Mouse (Mus musculus) spleen, postnatal 10 days (tissue): ENCODE measurements around the gene Dus2.
"Not testable (repeated sequence)": the region's sequence is repeated elsewhere in the genome, so short reads cannot be mapped to it uniquely, and the experiment has no call there.

Source experiments
- DNase-seq, 2 experiments: peaks; one replicate each; pipeline ENCODE4 v3.0.0; 2021 to 2022; ENCODE audit warnings: low spot score in 2 of 2

The Dus2 gene

DNA sequence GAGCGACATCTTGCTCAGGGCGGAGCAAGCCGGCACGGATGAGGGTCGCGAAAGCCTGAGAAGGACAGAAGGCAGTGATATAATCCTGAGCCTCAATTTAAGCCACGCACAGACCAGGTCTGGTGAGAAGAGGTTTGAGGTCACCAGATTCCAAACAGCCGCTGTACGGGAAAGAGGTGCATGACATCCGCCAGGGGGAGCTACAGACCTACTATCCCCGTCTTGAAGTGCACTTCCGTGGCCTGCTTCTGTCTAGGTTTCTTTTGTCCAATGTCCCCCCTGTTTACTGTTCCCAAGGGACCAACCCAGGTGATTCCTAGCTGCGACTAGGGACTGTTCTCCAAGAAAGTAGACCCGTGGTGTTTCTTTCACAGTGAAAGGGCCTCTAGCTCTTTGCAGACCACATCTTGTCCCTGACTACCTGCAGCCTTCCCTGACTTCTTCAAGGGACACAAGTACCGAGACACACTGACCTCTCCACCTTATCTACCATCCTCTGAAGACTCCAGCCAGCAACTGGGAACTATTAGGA lies at the start of gene Dus2:
Gene Dus2 (plus strand): TSS at position 482 of the 532 bp plus-strand sequence.
- peak; percentile 79 to 93 for DNase-seq

DNA sequence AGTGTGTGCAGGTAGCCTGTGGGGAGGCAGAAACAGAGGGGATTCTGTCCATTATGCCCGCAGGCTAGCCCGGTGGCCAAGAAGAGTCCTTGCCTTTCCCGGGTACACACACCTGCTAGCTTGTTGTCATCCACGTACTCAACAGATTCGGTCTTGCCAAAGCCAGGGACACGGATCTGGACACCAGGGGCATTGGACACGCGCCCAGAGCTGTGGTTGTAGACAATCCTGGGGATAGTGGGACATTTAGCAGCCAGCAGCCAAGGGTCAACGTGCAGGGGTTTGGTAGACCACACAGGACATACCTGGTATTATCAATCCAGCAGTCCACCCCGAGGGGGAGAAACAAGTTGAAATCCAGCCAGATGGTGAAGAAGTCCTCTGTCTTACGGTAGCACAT lies 49.1 kb upstream of the Dus2 start:
- no peak for DNase-seq

DNA sequence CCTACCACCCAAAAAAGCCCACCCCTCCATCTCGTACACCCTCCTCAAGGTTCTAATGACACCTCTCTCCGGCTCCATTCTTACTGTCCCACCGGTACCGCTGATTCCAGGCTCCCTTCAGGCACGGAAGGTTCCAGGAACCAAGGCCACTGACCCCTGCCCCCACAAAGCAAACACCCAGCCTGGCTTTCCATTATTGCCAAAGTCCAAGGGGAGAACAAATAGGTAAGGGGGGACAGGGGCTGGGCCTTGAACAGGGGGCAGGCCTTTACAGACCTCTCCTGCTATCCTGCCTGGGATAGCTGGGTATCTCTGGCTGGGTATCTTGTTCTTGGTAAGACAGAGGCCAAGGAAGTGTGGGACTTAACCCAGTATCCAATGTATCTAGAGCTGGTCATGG lies 48.6 kb upstream of the Dus2 start:
- no peak for DNase-seq

DNA sequence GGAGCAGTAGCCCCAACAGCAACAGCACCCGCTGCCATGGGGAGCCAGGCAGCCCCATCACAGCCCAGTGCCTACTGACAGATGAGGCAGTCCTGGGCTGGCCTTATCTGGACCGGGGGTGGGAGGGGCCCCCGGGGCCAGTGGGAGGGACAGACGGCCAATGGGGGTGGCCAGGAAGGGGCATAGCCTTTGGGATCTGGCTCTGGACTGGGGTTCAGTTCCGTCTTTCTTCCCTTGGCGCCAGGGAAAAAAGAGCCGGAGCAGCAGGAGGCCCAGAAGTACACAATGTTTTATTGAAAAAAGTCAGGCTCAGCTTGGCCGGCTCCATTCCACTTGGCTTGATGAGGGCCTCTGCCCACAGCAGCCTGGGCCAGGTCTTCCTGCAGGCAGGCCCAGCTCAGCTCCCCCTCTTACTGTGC lies 47.8 kb upstream of the Dus2 start, which contains the start of gene Lcat:
Gene Lcat (minus strand): TSS at position 62 of the 419 bp plus-strand sequence.
- no peak for DNase-seq

DNA sequence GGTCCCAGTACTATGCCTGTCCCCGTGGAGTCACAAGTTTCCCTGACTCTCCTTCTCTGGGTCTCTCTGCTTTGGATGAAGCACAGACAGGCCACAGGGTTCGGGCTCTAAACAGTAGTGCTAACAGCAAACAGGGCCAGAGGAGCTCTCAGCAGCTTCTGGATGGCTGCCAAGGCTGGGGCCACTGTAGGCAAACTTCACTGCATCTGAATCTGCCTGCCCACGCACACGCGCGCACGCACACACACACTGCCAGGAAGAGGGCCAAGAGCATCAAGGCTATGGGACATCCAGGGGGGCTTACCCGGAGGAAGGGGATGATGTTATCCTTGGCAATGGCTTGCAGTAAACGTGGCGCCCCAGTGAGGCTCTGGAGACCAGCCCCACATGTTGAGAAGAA lies 41.8 kb upstream of the Dus2 start:
- peak in 1 of 2 experiments; percentile 44 for DNase-seq

DNA sequence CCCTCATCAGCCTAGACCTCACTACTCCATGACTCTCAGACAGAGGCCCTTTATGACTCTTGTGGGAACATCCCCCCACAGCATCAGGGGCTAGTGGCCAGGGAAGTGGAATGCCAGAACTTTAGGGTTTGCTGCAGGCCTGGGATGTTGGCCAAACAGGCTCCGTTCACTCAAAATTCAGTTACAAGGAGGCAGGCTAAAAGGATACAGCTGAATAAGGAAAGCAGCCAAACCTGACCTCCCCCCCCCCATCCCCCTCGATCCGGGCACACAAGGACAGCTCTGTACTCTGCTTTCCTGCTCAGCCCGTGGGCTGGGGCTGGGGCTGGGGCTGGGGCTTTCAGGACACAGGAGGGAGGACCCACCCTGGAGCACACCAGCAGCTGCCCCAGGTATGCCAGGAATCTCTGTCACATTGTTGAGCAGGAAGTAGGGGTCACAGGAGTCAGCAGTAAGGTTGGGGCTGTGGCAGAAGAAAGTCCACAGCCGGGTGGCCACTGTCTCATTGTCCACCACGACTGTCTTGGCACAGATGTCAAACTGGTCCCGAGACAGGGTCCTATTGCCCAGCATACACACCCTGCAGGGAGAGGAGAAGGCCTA lies 40.0 kb upstream of the Dus2 start:
- DNase-seq, result no peak

DNA sequence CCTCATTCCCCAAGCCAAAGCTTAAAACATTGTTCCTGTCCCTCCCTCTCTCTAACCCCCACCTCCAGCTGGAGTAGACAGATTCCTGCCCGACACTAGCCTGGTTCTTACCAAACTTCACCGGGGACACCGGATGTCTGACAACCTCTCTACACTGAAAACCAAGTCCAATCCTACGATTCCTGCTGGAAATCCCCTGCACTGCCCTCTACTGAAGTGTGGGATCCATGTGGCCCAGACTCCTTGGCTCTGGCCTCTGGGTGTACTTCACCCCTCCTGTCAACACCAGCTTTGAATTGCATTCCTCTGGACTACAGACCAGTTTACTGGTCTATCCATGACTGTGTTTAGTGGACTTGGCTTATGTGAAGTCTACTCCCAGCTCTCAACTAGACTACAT lies 34.6 kb upstream of the Dus2 start:
- no peak for DNase-seq

DNA sequence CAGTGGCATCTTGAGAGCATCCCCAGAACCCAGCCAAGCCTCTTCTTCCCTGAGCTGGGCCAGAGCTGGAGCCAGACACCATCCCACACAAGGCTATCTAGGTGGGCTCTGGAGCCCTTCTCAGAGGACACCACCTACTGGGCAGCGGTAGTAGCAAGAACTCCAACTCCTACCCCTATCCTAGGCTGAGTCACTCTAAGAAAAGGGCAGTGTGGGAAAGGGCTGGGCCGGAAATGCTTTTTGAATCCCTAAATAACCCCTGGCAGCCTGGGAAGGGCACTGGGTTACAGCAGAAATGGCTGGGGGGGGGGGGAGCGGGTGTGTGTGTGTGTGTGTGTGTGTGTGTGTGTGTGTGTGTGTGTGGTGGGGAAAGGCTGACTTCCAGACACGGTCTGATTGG lies 33.3 kb upstream of the Dus2 start:
- no peak for DNase-seq

DNA sequence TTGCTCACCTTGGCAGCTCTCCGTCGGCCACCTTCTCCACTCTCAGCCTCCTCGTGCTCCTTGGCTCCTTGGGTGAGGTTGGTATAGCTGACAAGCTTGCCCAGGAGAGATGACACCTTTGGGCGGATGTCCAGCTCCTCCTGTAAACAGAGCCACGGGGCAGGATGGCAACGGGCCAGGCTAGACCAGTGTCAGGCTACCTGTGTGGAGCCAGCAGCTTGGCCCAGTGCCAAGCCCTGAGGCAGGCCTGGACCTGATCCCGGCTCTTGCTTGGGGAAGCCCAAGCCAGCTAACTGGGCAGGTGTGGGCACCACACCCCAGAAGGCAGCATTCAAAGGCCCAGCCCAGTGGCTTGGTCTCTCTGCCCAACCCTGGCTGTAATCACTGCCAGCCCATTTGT lies 31.8 kb upstream of the Dus2 start:
- DNase-seq, result no peak

DNA sequence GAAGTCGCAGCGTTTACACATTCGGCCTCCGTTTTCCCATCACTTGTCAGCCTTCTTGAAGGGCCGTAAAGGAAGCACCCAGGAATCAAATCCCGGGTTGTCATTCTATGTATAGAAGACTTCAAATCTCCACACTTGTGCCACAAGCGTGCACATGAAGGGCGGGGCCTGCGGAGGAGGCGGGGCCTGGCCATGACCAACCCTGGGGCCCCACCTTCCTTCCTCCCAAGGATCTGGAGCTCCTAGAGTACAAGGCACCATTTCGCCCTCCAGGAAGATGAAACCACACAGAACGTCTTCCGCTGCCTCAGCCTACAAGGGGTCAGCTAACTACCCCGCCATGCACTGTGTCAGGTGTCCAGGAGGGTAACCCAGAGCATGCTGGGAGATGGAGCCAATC lies 30.0 kb upstream of the Dus2 start:
- peak in 1 of 2 experiments; percentile 53 for DNase-seq

DNA sequence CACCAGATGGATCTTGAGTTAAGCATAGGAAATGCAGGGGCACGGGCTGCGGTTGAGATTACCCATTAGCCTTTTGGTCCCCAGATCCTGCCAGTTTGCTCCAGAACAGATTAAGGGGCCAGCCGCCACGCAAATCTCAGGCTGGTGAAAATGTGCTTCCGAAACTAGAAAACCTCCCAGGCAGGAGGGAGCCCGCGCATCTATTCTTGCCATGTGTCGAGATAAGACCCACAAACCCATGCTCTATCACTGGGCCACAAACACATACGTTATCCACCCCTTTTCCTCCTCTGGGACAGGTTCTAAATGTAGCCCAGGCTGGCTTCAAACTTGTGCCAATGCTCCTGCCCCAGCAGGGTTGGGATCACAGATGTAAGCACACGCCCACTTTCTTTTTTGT lies 29.6 kb upstream of the Dus2 start:
- no peak for DNase-seq

DNA sequence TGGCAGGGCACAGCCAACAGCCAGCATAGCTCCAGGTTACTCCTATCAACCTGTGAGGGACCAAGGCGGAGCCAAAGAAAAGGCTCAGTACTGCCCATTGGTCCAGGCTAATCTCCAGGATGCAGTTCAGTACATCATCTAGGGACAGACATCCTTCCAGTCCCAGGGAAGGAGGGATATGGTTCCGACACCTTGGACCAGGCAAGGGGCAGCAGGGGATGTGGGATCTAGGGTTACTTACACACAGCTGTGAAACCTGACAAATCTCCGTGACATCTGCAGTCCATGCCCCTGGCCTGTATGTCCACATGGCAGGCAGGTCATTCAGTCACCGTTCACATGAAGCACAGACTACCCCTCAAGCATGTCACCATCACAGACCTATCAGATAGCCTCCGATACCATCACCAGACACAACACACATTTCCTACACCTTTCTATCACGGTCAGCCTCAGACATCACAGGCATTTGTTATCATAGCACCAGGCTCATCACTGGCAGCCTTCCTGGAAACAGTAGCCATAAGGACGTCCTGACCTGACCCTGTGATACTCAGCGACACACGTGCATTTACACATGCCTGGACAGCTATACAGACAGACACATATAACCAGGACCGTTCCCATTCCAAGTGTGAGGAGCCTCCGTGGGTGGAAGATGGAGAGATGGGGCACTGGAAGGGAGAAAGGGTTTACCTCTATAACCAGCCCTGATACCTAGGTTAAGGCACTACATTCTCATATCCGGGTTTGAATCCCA lies 26.5 kb upstream of the Dus2 start:
- DNase-seq, result no peak

DNA sequence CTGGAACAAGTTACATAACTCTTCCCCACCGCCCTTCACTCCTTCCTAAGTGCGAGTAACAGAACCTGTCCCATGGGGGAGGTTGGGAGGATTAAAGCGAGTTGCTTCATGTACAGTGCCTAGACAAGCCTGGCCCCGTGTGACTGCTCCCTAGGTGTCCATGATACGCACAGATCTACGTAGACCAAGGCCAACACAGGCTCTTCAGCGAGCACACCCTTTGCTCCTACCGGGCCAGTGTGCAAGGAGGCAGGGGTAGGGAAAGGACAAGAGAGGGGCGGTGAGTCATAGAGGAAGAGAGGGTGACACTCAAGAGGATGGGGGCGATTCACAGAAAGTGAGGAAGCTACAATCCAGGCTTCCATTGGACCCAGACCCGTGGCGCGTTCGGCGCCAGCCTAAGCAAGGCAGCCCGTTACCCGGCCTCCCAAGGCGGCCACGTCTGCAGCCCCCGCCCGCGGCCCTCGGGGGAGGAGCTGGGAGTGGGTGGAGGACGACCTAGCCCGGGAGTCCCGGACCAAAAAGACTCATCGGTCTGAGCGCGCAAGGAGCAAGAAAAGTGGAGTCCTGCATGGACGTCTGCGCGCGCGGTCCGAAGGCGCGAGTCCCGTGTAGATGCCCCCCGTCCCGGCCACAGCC lies 25.8 kb upstream of the Dus2 start:
- peak in 1 of 2 experiments; percentile 65 for DNase-seq

DNA sequence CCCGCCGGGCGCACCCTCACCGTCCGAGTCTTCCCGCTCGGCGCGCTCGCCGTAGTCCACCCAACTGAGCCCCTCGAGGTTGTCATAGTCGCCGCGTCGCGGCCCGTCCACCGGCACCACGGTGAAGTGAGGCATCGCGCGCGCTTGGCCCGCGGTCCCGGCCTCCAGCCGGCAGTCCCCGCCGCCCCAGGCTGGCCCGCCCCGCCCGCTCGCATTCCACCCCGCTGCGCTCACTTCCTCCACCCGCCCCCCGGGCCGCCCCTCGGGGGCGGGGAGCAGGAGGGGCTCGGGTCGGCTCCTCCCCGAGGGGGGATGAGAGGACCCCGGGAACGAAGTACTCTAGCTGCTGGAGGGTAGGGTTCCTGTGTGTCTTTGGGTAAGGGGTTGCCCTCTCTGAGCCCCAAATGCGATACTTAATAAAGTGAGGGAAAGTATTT lies 25.2 kb upstream of the Dus2 start, which contains the start of gene Slc12a4:
Gene Slc12a4 (minus strand): TSS at position 193 of the 437 bp plus-strand sequence.
- DNase-seq, result peak; percentile 78 to 82

DNA sequence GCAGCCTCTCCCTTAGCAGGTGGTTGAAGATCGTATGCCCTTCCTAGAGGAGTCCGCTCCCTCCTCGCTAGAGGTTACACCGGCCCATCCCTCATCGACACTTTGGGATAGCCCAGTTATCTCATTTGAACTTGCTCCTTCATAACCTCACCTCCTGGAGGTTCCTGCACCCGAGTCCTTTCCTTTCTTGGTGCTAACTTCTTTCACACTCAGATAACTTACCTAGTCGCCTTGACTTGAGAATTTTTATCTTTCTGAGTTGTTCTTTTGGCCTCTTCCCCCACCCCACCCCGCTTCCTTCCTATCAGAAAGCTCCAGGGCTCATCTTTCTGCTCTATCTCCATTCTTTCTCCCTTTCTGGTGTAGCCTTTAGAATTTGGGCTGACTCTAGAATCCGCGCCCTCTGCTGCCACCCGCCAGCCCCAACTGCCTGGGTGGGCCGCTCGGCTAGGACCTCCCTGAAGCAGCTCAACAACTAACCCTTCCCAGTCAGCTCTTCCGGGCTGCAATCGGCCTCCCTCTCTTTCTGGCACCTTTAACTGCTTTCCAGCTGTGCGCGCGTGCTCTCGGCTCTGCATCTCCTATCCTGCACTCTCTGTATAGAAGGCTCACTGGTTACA lies 24.3 kb upstream of the Dus2 start:
- DNase-seq, result peak; percentile 39 to 58

DNA sequence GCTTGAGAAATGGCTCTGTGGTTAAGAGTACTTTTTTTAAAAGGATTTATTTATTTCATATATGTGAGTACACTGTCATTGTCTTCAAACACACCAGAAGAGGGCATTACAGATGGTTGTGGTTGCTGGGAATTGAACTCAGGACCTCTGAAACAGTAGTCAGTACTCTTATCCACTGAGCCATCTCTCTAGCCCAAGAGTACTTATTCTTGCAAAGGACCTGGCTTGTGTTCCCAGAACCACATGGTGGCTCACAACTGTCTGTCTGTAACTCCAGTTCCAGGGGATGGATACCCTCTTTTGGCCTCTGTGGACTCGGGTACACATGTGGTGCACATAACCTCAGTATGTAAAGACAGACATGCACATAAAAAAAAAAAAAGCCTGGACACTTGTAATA lies 21.8 kb upstream of the Dus2 start:
- DNase-seq, result no peak

DNA sequence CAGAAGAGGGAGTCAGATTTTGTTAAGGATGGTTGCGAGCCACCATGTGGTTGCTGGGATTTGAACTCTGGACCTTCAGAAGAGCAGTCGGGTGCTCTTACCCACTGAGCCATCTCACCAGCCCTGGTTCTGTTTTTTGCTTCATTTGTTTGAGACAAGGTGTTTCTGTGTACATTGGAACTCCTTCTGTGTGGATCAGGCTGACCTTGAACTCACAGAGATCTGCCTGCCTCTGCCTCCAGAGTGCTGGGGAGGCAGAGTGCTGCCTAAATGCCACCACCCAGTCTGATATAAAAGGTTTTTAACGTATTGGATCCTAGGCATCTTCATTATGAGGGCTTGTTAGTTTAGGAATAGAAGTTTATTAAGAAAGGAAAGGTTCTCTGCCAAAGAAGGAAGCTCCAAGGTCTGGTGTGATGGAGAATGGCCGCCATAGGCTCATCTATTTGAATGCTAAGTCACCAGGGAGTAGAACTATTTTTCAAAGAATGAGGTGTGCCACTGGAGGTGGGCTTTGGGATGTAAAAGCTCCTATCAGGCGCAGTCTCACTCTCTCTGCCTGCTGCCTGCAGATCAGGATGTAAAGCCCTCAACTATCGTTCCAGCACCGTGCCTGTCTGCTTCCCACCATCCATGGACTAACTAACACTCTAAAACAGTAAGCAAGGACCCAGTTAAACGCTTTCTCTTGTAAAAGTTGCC lies 20.0 kb upstream of the Dus2 start:
- no peak for DNase-seq

DNA sequence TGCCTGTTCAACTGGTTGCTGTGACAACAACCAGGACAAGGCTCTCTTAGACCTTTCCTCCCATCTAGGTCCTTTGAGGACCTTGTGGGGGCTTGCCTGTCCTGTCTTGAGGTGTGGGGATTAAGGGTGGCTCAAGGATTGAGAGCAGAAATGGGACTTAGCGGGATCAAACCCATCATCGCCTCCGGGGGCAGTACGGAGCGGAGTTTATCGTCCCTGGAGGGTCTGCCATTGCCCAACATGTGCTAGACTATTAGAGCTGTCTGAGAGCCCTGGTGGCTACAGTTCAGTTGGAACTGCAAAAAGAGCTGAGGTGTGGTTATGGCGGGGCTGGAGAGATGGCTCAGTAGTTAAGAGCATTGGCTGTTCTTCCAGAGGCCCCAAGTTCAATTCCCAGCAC lies 15.8 kb upstream of the Dus2 start:
- no peak for DNase-seq

DNA sequence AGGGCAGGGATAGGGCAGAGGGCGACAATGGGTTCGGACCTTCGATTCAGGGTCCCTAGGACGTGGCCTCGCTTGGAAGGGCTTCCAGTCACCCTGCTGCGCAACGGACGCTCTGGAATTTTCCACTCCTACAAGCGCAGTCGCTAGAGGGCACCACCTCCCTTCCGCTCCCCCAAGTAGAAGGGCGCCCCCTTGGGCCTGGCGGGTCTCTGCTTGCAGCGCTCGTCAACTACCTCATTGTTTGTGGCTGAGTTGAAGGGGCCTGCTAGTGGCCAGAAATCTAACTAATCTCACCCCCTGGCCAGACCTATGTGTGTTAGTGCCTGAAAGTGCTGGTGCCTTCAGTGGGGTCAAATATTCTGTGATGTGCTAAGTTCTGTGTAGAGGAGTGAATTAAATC lies 11.8 kb upstream of the Dus2 start, which contains the start of gene Dpep3:
Gene Dpep3 (minus strand): TSS at position 105 of the 400 bp plus-strand sequence.
- DNase-seq, result no peak

DNA sequence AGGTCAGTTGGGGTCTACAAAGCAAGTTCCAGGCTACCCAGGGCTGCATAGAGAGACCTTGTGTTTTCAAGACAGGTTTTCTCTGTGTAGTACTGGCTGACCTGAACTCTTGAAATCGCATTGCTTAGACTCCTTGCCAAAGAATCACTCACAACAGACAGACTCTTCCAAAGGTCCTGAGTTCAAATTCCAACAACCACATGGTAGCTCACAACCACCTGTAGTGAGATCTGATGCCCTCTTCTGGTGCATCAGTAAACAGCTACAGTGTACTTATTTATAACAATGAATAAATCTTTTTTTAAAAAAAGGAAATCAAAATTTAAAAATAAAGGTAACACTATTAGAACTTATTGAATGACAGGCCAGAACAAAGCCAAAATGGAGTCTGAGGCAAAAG lies 10.0 kb upstream of the Dus2 start:
- no peak for DNase-seq

DNA sequence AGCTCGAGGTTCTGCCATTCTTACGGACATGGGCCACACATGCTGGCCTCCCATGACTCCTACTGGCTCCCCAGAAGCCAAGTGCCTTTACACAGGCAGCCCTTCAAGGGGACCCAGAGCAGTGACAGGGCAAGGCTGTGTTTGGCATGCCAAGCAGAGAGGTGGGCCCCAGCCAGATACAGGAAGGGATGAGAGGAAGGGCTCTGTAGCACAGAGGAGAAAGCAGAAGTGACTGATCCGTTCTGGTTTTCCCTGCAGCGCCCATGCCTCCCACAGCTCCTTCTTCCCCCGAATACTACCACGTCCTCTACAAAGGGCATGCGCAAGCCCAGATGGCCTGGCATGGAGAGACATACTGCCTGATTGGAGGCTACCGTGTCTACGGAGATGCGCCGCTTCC lies 7.7 kb upstream of the Dus2 start:
- not testable (repeated sequence) for DNase-seq
